Mouse (Mus musculus) frontal cortex, adult 2 months (tissue): Measurements from ENCODE around the gene Ost4. TPM values are rescaled to one million over a fixed set of nuclear protein-coding genes. Genes with fewer than 3 reads are reported as not detected.

ENCODE experiments used
- DNase-seq, 2 experiments: peaks; one replicate each; pipeline ENCODE4 v3.0.0; 2022; ENCODE audit warnings: low spot score in 1 of 2; ENCODE audit errors: extremely low spot score in 1 of 2
- polyA plus RNA-seq: library from polyadenylated mRNA; depleted of rRNA; stranded (reverse); fragments of >200 nt; gene quantifications from 2 replicates; pipeline ENCODE4 v1.2.3, GENCODE M21; 2012

Ost4 gene
- polyA plus RNA-seq, 1 experiment = 158 TPM

DNA sequence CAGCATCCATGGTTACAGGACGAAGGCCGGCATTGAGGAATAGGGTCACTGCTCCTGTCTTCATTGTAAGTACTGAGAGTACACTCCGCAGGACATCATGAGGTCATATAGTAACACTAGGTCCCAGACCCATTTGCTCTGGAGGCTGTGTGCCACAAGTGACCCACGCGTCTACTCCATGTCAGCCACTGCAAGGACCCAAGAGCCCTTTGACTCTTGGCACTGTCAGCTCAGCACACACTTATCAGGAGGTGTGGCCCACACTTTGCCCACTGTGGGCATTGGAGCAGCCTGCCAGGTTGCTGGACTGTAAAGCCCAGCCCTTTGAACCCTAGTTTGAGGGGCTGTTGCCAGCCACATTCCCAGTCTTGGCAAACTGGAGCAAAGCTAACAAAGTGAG, 17.6 kb upstream of the Ost4 start:
- DNase-seq = no peak

DNA sequence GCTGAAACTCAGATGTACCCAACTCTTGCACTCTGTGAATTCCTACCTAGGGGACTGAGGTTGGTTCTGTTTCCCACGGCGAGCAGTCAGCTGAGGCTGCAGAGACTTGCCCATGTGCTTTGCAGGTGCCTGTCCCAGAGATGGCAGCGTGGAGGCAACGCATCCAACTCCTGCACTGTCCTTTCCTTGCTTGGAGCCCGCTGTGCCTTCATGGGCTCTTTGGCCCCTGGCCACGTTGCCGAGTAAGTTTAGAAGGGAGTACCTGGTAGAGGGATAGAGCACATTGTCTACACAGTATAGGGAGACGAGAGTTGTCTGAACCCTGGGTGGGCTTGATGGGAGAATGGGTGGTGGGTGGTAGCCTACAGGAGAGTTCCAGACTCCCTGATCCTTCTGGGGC, 17.0 kb upstream of the Ost4 start:
- DNase-seq = no peak

DNA sequence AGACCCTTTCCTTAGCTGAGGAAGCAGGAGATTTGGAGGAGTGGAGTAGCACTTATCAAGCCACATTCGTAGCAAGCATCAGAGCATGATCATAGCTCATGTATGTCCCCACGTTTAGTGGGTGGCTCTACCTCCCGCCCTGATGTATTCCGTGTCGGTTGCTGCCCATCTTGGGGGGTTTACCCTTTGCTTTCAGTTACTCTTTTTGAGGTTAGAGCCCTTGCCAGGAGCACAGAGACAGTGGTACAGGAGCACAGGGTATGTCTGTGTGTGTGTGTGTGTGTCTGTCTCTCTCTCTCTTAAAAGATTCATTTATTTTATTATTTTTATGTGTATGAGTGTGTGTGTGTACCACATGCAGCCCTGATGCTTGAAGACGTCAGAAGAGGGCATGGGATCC, 15.5 kb upstream of the Ost4 start:
- DNase-seq = no peak

- DNase-seq = no peak
These were observed 15.0 kb upstream of the Ost4 start for GRCm38 (mm10) chr5:30922581-30923041.

DNA sequence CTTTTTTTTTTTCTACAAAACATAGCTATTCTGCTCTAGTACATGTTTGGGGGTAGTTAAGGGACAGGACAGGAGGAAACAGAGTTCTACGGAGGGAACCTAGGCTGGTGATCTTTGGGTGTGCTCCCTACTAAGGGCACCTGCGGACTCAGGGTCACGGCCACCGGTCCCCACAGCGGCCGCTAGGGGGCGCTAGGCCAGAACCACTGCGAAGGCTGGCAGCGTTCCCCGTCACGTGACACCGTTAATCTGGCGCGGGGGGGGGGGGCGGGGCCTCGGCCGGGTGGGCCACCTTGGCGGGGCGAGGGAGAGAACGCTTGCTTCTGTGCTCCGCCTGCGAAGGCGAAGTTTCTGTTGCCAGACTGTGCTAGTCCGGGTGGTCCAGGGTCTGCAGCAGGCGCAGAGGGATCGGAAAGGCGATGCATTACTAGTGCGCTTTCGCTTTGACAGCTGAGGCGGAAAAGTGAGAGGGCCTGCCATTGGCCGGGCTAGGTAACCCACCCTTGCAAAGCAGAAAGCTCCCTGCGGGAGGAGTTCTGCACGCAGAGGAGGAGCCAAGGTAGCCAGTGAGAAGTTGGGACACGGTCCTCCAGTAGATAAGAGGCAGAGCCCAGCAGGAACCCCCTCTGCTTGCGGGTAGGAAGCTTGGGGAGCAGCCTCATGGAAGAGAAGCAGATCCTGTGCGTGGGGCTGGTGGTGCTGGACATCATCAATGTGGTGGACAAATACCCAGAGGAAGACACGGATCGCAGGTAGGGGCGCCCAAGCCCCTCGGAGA, 13.9 kb upstream of the Ost4 start, which contains the start of gene Khk:
TSS of gene Khk (plus strand) at position 176 of the 778 bp plus-strand sequence.
- peak; percentile 67 to 94 for DNase-seq

DNA sequence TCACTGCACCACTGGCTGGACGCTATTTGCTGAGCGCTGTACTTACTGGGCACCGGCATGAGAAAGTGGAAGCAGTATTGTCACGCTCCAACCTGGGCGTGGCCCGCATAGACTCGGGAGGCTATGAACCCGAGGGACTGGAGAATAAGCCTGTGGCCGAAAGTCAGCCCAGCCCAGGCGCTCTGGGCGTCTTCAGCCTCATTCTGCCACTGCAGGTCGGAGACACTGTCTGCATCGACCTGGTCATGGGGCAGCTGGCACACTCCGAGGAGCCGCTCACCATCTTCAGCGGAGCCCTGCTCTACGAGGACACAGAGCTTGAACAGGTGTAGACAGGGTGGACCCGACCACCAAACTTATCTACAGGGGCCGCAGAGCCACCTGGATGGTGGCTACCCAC, 13.0 kb upstream of the Ost4 start:
- DNase-seq = no peak

GRCm38 (mm10) chr5:30919831-30920614, 12.4 kb upstream of the Ost4 start:
- DNase-seq = no peak

GRCm38 (mm10) chr5:30918691-30919090, 11.1 kb upstream of the Ost4 start:
- no peak for DNase-seq

GRCm38 (mm10) chr5:30917891-30918670, 10.5 kb upstream of the Ost4 start:
- no peak for DNase-seq

DNA sequence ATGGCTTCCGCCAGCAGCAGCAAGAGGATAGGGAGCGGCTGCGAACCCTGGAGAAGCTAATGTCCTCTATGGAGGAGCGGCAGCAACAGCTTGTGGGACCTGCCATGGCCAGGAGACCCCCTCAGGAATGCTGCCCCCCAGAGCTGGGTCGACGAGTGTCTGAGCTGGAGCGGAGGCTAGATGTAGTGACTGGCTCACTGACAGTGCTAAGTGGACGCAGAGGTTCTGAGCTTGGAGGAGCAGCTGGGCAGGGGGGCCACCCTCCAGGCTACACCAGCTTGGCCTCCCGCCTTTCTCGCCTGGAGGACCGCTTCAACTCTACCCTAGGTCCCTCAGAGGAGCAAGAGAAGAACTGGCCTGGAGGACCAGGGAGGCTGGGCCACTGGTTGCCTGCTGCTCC, 9.8 kb upstream of the Ost4 start:
- DNase-seq = no peak

DNA sequence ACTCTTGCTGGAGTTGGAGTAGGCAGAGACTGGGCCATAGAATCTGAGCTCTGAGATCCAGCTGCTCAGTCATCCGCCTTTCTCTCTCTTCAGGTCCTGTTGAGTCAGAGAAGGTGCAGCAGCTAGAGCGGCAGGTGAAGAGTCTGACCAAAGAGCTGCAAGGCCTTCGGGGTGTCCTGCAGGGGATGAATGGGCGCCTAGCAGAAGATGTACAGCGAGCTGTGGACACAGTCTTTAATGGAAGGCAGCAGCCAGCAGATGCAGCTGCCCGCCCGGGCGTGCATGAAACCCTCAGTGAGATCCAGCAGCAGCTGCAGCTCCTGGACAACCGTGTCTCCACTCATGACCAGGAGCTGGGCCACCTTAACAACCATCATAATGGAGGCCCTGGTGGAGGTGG, 9.3 kb upstream of the Ost4 start:
- no peak for DNase-seq

DNA sequence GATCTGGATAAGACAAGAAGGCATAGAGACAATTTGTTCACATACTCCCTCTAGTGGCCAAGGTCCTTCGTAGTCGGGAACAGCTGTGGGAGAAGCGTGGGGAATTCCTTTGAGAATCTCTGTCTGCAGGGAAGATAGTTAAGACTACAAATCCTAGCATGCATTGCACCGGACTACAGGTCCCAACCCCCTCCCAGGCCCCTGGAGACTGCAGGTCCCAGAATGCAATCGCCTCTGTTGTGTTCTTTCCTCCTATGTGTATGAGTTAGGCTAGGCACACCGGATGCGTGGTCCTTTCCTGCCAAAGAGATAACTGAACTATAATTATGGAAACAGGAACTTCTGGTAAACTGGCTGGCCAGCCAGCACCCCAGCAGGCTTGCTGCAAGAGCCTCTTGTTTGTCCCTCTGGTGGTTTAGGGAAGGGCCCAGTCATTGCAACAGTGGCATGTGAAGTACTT, 8.4 kb upstream of the Ost4 start:
- peak; percentile 95 to 96 for DNase-seq

DNA sequence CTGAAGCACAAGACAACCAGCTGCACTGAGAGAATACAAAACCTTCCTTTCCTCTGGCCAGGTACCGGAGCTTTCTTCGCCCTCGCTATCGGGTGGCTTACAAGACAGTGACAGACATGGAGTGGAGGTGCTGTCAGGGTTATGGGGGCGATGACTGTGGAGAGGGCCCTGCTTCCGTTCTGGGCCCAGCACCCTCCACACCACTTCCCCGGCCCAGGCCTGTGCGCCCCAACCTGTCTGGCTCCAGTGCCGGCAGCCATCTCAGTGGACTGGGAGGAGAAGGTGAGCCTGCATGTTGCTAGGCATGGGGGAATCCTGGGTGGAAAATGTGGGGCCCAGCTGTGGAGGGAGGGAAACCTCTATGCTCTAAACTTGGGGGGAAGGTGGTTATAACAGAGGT, 7.9 kb upstream of the Ost4 start:
- no peak for DNase-seq

DNA sequence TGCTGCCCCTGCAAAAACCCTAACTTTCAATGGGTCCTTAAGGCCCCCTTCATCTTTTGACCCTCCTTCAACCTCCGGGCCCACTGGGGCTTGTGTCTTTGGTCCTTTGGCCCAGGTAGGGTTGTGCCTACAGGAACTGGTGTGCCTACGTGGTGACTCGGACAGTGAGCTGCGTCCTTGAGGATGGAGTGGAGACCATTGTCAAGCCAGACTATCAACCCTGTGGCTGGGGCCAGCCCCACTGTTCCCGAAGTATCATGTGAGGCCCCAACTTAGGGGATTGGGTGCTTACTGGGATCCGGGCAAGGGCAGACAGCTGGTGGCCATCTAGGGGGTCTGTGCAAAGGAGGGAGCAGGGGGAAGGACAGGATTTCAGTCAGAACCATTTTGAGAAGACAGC, 7.3 kb upstream of the Ost4 start:
- DNase-seq = no peak

DNA sequence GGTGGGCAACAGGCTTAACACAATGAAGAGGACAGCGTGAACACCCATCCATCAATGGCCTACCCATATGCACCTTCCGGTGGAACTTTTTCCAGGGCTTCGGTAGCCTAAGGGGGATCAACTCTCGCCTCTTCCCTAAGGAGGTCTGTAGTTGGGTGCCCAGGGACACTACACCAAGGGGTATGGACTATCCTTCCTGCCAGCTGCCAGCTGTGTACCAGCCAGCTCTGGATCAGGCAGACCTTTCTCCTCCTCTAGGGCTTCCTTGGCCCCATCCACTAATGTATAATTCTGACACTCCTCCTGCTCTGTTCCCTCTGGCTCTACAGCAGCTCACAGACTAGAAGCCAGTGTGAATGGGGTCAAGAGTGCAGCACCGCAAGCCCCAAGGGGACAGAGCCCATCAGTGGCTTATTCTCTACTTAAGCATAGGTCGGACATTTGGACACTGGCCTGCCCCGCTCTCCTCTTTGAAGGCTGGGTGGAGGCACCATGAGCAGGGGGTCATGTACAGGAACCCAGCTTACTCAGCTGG, 6.6 kb upstream of the Ost4 start:
- no peak for DNase-seq

DNA sequence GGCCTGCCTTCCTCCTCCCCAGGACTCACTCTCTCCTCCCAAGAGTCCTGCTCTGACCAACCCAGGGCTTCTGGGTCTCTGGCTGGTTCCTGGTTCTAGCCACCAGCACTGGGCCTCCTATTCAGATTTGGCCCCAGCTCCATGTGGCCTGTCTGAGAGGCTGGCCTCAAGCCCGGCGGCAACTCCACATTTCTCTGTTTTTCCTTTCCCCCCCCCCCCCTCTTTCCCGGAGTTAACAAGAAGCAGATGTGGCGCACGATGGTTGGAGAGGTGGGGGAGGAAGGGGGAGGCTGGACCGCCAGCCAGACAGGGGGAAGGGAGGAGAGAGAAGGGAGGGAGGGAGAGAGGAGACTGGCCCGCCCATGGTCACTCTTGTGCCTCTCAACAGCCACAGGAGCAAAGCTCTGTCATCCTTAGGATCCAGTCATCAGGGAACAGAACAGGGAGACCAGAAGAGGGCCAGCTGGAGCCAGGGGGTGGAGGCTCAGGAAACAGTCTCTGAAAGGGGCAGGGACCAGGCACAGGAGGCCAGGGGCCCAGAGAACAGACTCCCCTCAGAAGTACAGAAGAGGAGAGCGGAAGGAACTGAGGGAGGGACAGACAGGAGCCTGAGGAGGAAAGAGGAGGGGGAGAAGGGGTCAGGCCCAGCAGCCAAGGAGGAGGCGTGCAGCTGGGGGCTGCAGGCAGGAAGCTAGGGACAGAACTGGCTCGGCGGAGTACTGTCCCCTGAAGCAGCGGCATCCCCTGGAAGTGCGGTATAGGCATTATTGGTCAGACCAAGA, 5.7 kb upstream of the Ost4 start, which contains the start of gene Emilin1:
TSS of gene Emilin1 (plus strand) at position 343 of the 782 bp plus-strand sequence.
- DNase-seq = no peak

- no peak for DNase-seq
These were observed 4.6 kb upstream of the Ost4 start for GRCm38 (mm10) chr5:30912156-30912555.

GRCm38 (mm10) chr5:30910481-30910880, 2.9 kb upstream of the Ost4 start:
- DNase-seq = no peak

DNA sequence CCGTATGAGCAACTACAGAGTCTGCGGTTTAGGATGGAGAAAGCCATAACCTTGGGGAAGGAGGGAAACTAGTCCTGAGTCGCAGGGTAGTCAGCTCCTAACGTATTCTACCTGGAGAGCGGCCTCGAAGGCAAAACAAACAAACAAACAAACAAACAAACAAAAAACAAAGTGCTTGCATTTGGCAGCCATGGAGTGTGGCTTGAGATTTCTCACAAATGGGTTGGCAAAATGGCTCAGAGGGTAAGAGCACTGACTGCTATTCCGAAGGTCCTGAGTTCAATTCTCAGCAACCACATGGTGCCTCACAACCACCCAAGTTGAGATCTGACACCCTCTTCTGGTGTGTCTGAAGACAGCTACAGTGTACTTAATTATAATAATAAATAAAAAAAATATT, 2.3 kb upstream of the Ost4 start:
- DNase-seq = no peak

DNA sequence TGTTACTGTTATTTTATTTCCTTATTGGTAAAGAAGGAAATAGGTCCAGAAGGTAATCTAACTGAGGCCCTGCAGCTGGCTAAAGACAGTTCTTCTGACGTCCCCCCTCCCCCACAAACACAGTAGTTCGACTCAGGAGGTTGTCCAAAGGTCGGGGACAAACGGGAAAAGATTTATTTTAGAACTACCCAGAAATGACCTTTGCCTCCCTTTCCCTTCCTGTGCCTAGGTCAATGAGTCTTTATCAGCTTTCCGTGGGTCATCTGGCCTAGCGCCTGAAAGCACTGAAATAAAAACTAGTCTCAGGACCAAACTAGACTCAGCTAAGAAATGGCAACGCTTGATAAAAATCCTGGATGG, 1.7 kb upstream of the Ost4 start:
- DNase-seq = no peak
